Mouse (Mus musculus): ENCODE measurements at regions not wholly inside any gene's neighbourhood (a gene's known extent, or its start where the extent isn't known, plus 50 kb on each side); places are given as distances from the start of the nearest gene placed in this dataset.

- DNase-seq, result no peak
These were observed 99.3 kb upstream of the Kit start for GRCm38 (mm10) chr5:75475414-75475813.

- DNase-seq, result peak; percentile 48
These were observed 96.2 kb upstream of the Kit start for GRCm38 (mm10) chr5:75478499-75478898.

GRCm38 (mm10) chr5:75479149-75479548 lies 95.6 kb upstream of the Kit start:
- DNase-seq, result no peak

GRCm38 (mm10) chr5:75481595-75481994 lies 93.1 kb upstream of the Kit start:
- peak; percentile 46 for DNase-seq

GRCm38 (mm10) chr5:75484330-75484729 lies 90.4 kb upstream of the Kit start:
- peak; percentile 57 for DNase-seq

GRCm38 (mm10) chr5:75490806-75491205 lies 83.9 kb upstream of the Kit start:
- DNase-seq, result no peak

- DNase-seq, result no peak
These were observed 80.6 kb upstream of the Kit start for GRCm38 (mm10) chr5:75494143-75494542.

GRCm38 (mm10) chr5:75499053-75499452 lies 75.7 kb upstream of the Kit start:
- DNase-seq, result no peak

- no peak for DNase-seq
These were observed 75.0 kb upstream of the Kit start for GRCm38 (mm10) chr5:75499695-75500094.

- DNase-seq, result no peak
These were observed 73.9 kb upstream of the Kit start for GRCm38 (mm10) chr5:75500654-75501416.

- no peak for DNase-seq
These were observed 71.0 kb upstream of the Kit start for GRCm38 (mm10) chr5:75503673-75504072.

- DNase-seq, result peak; percentile 20
These were observed 61.9 kb upstream of the Kit start for GRCm38 (mm10) chr5:75512521-75513422.

- DNase-seq, result no peak
These were observed 56.5 kb upstream of the Kit start for GRCm38 (mm10) chr5:75518213-75518612.

GRCm38 (mm10) chr5:75523041-75523678 lies 51.6 kb upstream of the Kit start:
- DNase-seq, result no peak

All from retina, postnatal 1 day (tissue).